Comparison of ENCODE assay signal across 8 mouse cellular contexts in the genomic region with DNA sequence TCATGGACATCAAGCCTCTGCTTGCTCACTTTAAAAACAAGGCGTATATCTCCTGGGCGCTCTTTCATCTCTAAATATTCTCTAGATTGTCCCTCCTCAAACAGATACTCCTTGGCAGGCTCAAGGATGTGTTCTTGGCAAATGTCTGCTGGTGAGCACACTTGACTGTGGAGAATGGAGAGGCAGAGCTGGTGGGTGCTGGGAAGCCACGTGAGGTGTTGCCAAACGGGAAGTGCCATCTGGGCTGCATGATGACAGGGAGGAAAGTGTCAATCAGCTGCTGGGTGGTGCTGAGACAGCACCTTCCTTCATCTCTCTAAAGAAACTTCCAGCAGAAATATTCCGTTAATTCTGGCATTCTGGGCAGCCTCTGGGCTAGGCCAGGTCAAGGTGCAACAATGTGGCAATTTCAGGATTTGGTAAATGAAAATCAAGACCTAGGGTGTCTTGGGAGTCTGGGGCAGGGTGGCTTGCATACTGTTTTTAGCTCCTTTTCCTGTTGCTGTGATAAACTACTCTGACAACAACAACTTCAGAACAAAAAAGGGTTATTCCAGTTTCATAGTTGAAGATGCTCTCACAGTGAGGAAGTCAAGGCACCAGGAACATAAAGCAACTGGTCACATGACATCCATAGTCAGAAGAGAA.
DNase-seq lines count a peak whose midpoint lies in the region; ATAC-seq and TF ChIP-seq lines count a peak whose summit lies in the region.
"Had no signal": no experiment of that assay in that cellular context is flagged by ENCODE, and none has a peak within 500 bp of the region (broad histone marks: within the 10 kb centered on the region; RNA-seq: fewer than 3 reads in every experiment).

No protein-coding gene starts in this region.

- H3K27me3 ChIP-seq in thymus, adult 2 months (ENCODE audit: control insufficient read depth, insufficient read depth, low read length) = no peaks in the 10 kb centered on the region
- no peaks in the 10 kb centered on the region for H3K27me3 ChIP-seq in stomach, postnatal 0 days (ENCODE audit: control insufficient read depth, insufficient read depth, low read length)

- no peaks in the 10 kb centered on the region for H3K9me3 ChIP-seq in stomach, postnatal 0 days (ENCODE audit: control insufficient read depth, low read length)
- H3K9me3 ChIP-seq: heart, embryonic 15.5 days had no signal

- H3K4me3 ChIP-seq in thymus, adult 2 months (ENCODE audit: control insufficient read depth, insufficient read depth, low read length) = no peak overlapping the region
- no peak overlapping the region for H3K4me3 ChIP-seq in stomach, postnatal 0 days (ENCODE audit: low read depth, low read length)
- H3K4me3 ChIP-seq: heart, embryonic 15.5 days had no signal

- TF ChIP-seq POLR2A in thymus, adult 2 months (IDR thresholded peaks at IDR 0.05; ENCODE audit: control insufficient read depth, extremely low read depth, insufficient read depth, low read length, poor library complexity) = no peak

- H3K36me3 ChIP-seq in thymus, adult 2 months (ENCODE audit: control insufficient read depth, insufficient read depth, low read length) = no peaks in the 10 kb centered on the region
- no peaks in the 10 kb centered on the region for H3K36me3 ChIP-seq in stomach, postnatal 0 days (ENCODE audit: control insufficient read depth, insufficient read depth, low read length)
- H3K36me3 ChIP-seq: heart, embryonic 15.5 days had no signal

- no peak for TF ChIP-seq EP300 in stomach, postnatal 0 days (optimal IDR thresholded peaks at IDR 0.05)

- TF ChIP-seq CTCF in thymus, adult 2 months (IDR thresholded peaks at IDR 0.05; ENCODE audit: borderline replicate concordance, control insufficient read depth, extremely low read depth, insufficient read depth, low read length, poor library complexity) = no peak
- no peak for TF ChIP-seq CTCF in stomach, postnatal 0 days (IDR thresholded peaks at IDR 0.05; ENCODE audit: low read depth)

- H3K4me2 ChIP-seq in stomach, postnatal 0 days (replicated peaks; ENCODE audit: low read depth) = no peak overlapping the region
- H3K4me2 ChIP-seq: heart, embryonic 15.5 days had no signal

- H3K4me1 ChIP-seq in thymus, adult 2 months (replicated peaks; ENCODE audit: control insufficient read depth, insufficient read depth, low read length) = peaks cover 55% of the 10 kb centered on the region
- no peaks in the 10 kb centered on the region; the same call in 1 of the 2 replicates for H3K4me1 ChIP-seq in stomach, postnatal 0 days (replicated peaks; ENCODE audit: control insufficient read depth, insufficient read depth)

- intact Hi-C loops in left cerebral cortex, postnatal 14 days (cut with DNase I) = loop anchor here (5.0 to 10.0 kb wide), 2 partner anchors 333 to 491 kb away; a partner anchor contains a TSS

- 36% methylated on average over 5 of the region's 5 CpGs for WGBS in thymus, adult 2 months
- 63% methylated on average over 5 of the region's 5 CpGs for WGBS in stomach, postnatal 0 days

- peak; percentile 18 to 61 for DNase-seq in kidney, postnatal 25 days
- no peak for DNase-seq in kidney, adult 8-10 months
- DNase-seq in frontal cortex, adult 2 months (ENCODE audit: extremely low spot score in 1 of 2, low spot score in 1 of 2) = peak; percentile 21 to 67
- peak; percentile 75 to 83 for DNase-seq in left cerebral cortex, postnatal 14 days (ENCODE audit: low spot score in 2 of 2)
- DNase-seq in thymus, adult 2 months = peak; percentile 69
- DNase-seq in stomach, postnatal 0 days (ENCODE audit: low spot score) = no peak
- DNase-seq in gastrocnemius, postnatal 10 days = no peak

- no peak overlapping the region for H3K9ac ChIP-seq in stomach, postnatal 0 days (ENCODE audit: low read length)
- H3K9ac ChIP-seq: heart, embryonic 15.5 days had no signal

- H3K27ac ChIP-seq in thymus, adult 2 months (ENCODE audit: control insufficient read depth, insufficient read depth, low read length) = peak overlapping the region; percentile 78
- no peak overlapping the region for H3K27ac ChIP-seq in stomach, postnatal 0 days (replicated peaks)
- H3K27ac ChIP-seq: heart, embryonic 15.5 days had no signal

- ATAC-seq in stomach, postnatal 0 days (ENCODE audit: low FRiP score, low TSS enrichment) = no peak

Comparison
In these comparisons a context has a peak if more than half of its experiments do, and no peak if none do; other contexts are left out.
1. DNase-seq: peak in kidney, postnatal 25 days (2 of 2), frontal cortex, adult 2 months (2 of 2), left cerebral cortex, postnatal 14 days (2 of 2) and thymus, adult 2 months (single experiment); none in kidney, adult 8-10 months (0 of 2), stomach, postnatal 0 days (single experiment) and gastrocnemius, postnatal 10 days (single experiment).